Mouse (Mus musculus) MEL (cell line): Measurements from ENCODE around the gene Itpr1. TPM values are rescaled to one million over a fixed set of nuclear protein-coding genes. Genes with fewer than 3 reads are reported as not detected.

Source experiments
- DNase-seq: peaks from one replicate; pipeline ENCODE4 v3.0.0; 2011; ENCODE audit warnings: low read depth, low spot score
- H3K27ac ChIP-seq: 2 replicates; pipeline ENCODE4 v1.5.1; 2012; ENCODE audit warnings: low read depth, mild to moderate bottlenecking, control low read depth, low read length, moderate library complexity; ENCODE audit not compliant: control insufficient read depth
- H3K27me3 ChIP-seq, 2 experiments: fragments of 150-350 bp in 1 of 2; sonication (generic) in 1 of 2; 2 replicates each; pipeline ENCODE4 v1.6.1; 2012; ENCODE audit warnings: low read length in 2 of 2, mild to moderate bottlenecking in 2 of 2, improper control_type of control experiment in 1 of 2, moderate library complexity in 1 of 2; ENCODE audit not compliant: insufficient read depth in 2 of 2, control insufficient read depth in 1 of 2
- H3K36me3 ChIP-seq, 2 experiments: 2 replicates each; pipeline ENCODE4 v1.6.1; 2012 to 2014; ENCODE audit warnings: low read length in 2 of 2, improper control_type of control experiment in 1 of 2, inconsistent platforms in 1 of 2, mild to moderate bottlenecking in 1 of 2; ENCODE audit not compliant: insufficient read depth in 2 of 2, control insufficient read depth in 1 of 2
- H3K4me1 ChIP-seq, 2 experiments: fragments of 150-350 bp in 1 of 2; sonication (generic) in 1 of 2; 2 replicates each; pipeline ENCODE4 v1.6.1; 2012; ENCODE audit warnings: low read length in 2 of 2, improper control_type of control experiment in 1 of 2, mild to moderate bottlenecking in 1 of 2; ENCODE audit not compliant: insufficient read depth in 2 of 2, control insufficient read depth in 1 of 2
- H3K4me3 ChIP-seq, 2 experiments: fragments of 150-350 bp in 1 of 2; sonication (generic) in 1 of 2; 2 replicates each; pipeline ENCODE4 v1.5.1; 2012; ENCODE audit warnings: low read depth in 2 of 2, low read length in 2 of 2, mild to moderate bottlenecking in 2 of 2, moderate library complexity in 2 of 2, control low read depth in 1 of 2, improper control_type of control experiment in 1 of 2; ENCODE audit not compliant: control insufficient read depth in 1 of 2, insufficient read depth in 1 of 2
- H3K79me2 ChIP-seq: 2 replicates; pipeline ENCODE4 v1.6.1; 2012; ENCODE audit warnings: mild to moderate bottlenecking, low read length, moderate library complexity; ENCODE audit not compliant: control insufficient read depth, poor library complexity, insufficient read depth
- H3K9ac ChIP-seq: 2 replicates; pipeline ENCODE4 v1.6.1; 2012; ENCODE audit warnings: low read depth, mild to moderate bottlenecking, control low read depth, low read length, moderate library complexity; ENCODE audit not compliant: control insufficient read depth, poor library complexity, severe bottlenecking
- H3K9me3 ChIP-seq: fragments of 150-350 bp; sonication (generic); replicated peaks from 2 replicates; pipeline ENCODE4 v1.6.1; 2012; ENCODE audit warnings: mild to moderate bottlenecking, low read length, improper control_type of control experiment, moderate library complexity; ENCODE audit not compliant: insufficient read depth
- CHD1 ChIP-seq: IDR thresholded peaks from 2 replicates; pipeline ENCODE4 v1.6.1; 2012; ENCODE audit warnings: low read depth, mild to moderate bottlenecking, inconsistent platforms, low read length, improper control_type of control experiment
- ELF1 ChIP-seq: IDR thresholded peaks from 2 replicates; pipeline ENCODE4 v1.6.1; 2014; ENCODE audit warnings: low read depth, mild to moderate bottlenecking, inconsistent platforms, low read length, improper control_type of control experiment, moderate library complexity
- EP300 ChIP-seq, 2 experiments: IDR thresholded peaks; 2 replicates each; pipeline ENCODE4 v1.6.1; 2011; ENCODE audit warnings: improper control_type of control experiment in 2 of 2, low read length in 2 of 2, low read depth in 1 of 2, mild to moderate bottlenecking in 1 of 2
- ETS1 ChIP-seq: IDR thresholded peaks from 2 replicates; pipeline ENCODE4 v1.6.1; 2012; ENCODE audit warnings: low read depth, mild to moderate bottlenecking, inconsistent platforms, low read length, improper control_type of control experiment, moderate library complexity
- GABPA ChIP-seq: IDR thresholded peaks from 2 replicates; pipeline ENCODE4 v1.6.1; 2012; ENCODE audit warnings: low read depth, mild to moderate bottlenecking, inconsistent platforms, low read length, improper control_type of control experiment, moderate library complexity
- GATA1 ChIP-seq: IDR thresholded peaks from 2 replicates; pipeline ENCODE4 v1.6.1; 2011; ENCODE audit warnings: low read depth, low read length, improper control_type of control experiment
- HCFC1 ChIP-seq: IDR thresholded peaks from 2 replicates; pipeline ENCODE4 v1.6.1; 2012; ENCODE audit warnings: low read depth, mild to moderate bottlenecking, inconsistent platforms, low read length, improper control_type of control experiment, moderate library complexity
- KAT2A ChIP-seq: conservative IDR thresholded peaks from 2 replicates; pipeline ENCODE4 v1.6.1; 2012; ENCODE audit warnings: low read depth, low read length, improper control_type of control experiment, inconsistent platforms
- MAFK ChIP-seq: IDR thresholded peaks from 2 replicates; pipeline ENCODE4 v1.6.1; 2011; ENCODE audit warnings: low read depth, mild to moderate bottlenecking, low read length, improper control_type of control experiment, borderline replicate concordance
- MAX ChIP-seq: IDR thresholded peaks from 2 replicates; pipeline ENCODE4 v1.6.1; 2011; ENCODE audit warnings: low read length, improper control_type of control experiment
- MAZ ChIP-seq: IDR thresholded peaks from 2 replicates; pipeline ENCODE4 v1.6.1; 2012; ENCODE audit warnings: low read depth, mild to moderate bottlenecking, inconsistent platforms, low read length, improper control_type of control experiment
- MEF2A ChIP-seq: IDR thresholded peaks from 2 replicates; pipeline ENCODE4 v1.6.1; 2014; ENCODE audit warnings: low read depth, mild to moderate bottlenecking, inconsistent platforms, low read length, improper control_type of control experiment; ENCODE audit not compliant: poor library complexity, insufficient replicate concordance, severe bottlenecking; ENCODE audit errors: extremely low read depth
- NELFE ChIP-seq: IDR thresholded peaks from 2 replicates; pipeline ENCODE4 v1.6.1; 2011; ENCODE audit warnings: low read depth, low read length, improper control_type of control experiment
- NRF1 ChIP-seq: IDR thresholded peaks from 2 replicates; pipeline ENCODE4 v1.6.1; 2014; ENCODE audit warnings: low read depth, mild to moderate bottlenecking, inconsistent platforms, low read length, improper control_type of control experiment, moderate library complexity; ENCODE audit not compliant: poor library complexity, insufficient read depth, severe bottlenecking
- POLR2AphosphoS2 ChIP-seq: IDR thresholded peaks from 2 replicates; pipeline ENCODE4 v1.6.1; 2011; ENCODE audit warnings: low read length, improper control_type of control experiment
- POLR2AphosphoS5 ChIP-seq: IDR thresholded peaks from 2 replicates; pipeline ENCODE4 v1.6.1; 2012; ENCODE audit warnings: low read depth, borderline replicate concordance, mild to moderate bottlenecking, inconsistent platforms, low read length, moderate library complexity, mixed read lengths
- RCOR1 ChIP-seq: IDR thresholded peaks from 2 replicates; pipeline ENCODE4 v1.6.1; 2012; ENCODE audit warnings: low read depth, mild to moderate bottlenecking, inconsistent platforms, low read length, improper control_type of control experiment
- SIN3A ChIP-seq: IDR thresholded peaks from 2 replicates; pipeline ENCODE4 v1.6.1; 2012; ENCODE audit warnings: low read length, improper control_type of control experiment, inconsistent platforms
- TAL1 ChIP-seq: IDR thresholded peaks from 2 replicates; pipeline ENCODE4 v1.6.1; 2012; ENCODE audit warnings: mild to moderate bottlenecking, inconsistent platforms, low read length, moderate library complexity, mixed read lengths
- TCF12 ChIP-seq: IDR thresholded peaks from 2 replicates; pipeline ENCODE4 v1.6.1; 2014; ENCODE audit warnings: low read depth, mild to moderate bottlenecking, inconsistent platforms, low read length, improper control_type of control experiment, moderate library complexity
- USF1 ChIP-seq: IDR thresholded peaks from 2 replicates; pipeline ENCODE4 v1.6.1; 2014; ENCODE audit warnings: low read depth, mild to moderate bottlenecking, inconsistent platforms, low read length, improper control_type of control experiment, moderate library complexity
- ZKSCAN1 ChIP-seq: IDR thresholded peaks from 2 replicates; pipeline ENCODE4 v1.6.1; 2012; ENCODE audit warnings: low read depth, mild to moderate bottlenecking, inconsistent platforms, low read length, improper control_type of control experiment, moderate library complexity
- polyA plus RNA-seq, 2 experiments: library from polyadenylated mRNA; stranded (reverse) in 1 of 2; unstranded in 1 of 2; fragments of >175 nt in 1 of 2; fragments of >200 nt in 1 of 2; gene quantifications; 2 replicates each; pipeline versions ENCODE4 v1.2.1 to v1.2.4; 2012; ENCODE audit warnings: low replicate concordance in 2 of 2, low read depth in 1 of 2; ENCODE audit not compliant: insufficient read length in 2 of 2, insufficient read depth in 1 of 2, missing spikeins in 1 of 2
- total RNA-seq: library from RNA; depleted of rRNA; stranded (reverse); fragments of 300-350 nt; gene quantifications from 2 replicates; pipeline ENCODE4 v1.2.3, GENCODE M21; 2012

Itpr1 gene
- total and polyA plus RNA-seq, 3 experiments, result 15.6 to 19.0 TPM; not detected in 1

DNA sequence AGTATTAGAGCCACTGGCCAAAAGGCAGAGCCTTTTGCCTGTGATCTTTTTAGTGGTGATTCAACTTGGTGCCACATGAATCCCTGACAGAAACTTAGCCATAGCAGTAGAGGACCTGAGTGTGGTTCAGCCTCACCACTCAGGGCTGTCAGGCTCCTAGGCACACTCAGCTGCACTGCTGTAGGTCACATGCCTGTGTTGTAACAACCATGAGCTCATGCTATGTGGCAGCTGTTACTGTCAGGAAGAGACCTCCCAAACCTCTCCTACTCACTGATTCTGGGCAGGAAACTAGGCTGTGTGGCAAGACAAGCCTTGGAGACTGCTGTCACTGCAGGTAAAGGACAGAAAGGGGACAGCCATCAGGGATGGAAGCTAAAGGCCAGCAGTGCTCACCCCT lies 315.1 kb downstream of the Itpr1 start:
- Histone ChIP-seq H3K79me2 (no peaks in the 10 kb centered on the region), H3K4me3 (no peak overlapping the region), H3K9ac (no peak overlapping the region), H3K27me3 (no peaks in the 10 kb centered on the region), H3K36me3 (peaks cover 0 to 22% of the 10 kb centered on the region in 2 experiments; a peak in 2 of 4 replicates), H3K9me3 (no peaks in the 10 kb centered on the region), H3K27ac (no peak overlapping the region), H3K4me1 (peaks cover 9 to 31% of the 10 kb centered on the region in 2 experiments)
- TF ChIP-seq NELFE (no peak), POLR2AphosphoS2 (no peak), MEF2A (no peak), MAX (no peak), TAL1 (no peak), SIN3A (no peak), HCFC1 (no peak), NRF1 (no peak), EP300 (IDR thresholded peaks at IDR 0.05; ENCODE audit: low read depth in 1 of 2, low read length in 2 of 2) (no peak), TCF12 (no peak), ZKSCAN1 (no peak), USF1 (no peak), CHD1 (no peak), KAT2A (no peak)
- no peak for DNase-seq

DNA sequence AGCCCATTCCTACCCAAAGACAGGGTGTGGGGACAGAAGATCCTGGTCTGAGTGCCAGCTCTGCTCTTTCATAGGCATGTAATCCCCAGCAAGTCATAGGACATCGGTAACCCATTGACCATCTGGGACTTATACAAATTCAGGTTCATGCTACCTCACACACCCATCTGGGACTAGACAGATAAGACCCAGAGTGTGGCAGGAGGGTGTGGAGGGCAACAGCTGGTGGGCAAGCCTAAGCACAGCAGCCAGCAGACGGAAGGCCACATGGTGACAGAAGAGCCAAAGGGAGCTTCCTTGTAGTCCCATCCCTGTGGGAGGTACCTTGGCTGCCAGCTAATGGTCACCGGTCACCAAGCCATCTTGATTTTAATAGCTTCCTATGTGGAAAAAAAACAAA lies 316.3 kb downstream of the Itpr1 start:
- Histone ChIP-seq H3K79me2 (no peaks in the 10 kb centered on the region), H3K36me3 (peaks cover 0 to 22% of the 10 kb centered on the region in 2 experiments; a peak in 2 of 4 replicates), H3K4me1 (peaks cover 9 to 32% of the 10 kb centered on the region in 2 experiments), H3K27ac (no peak overlapping the region), H3K4me3 (no peak overlapping the region), H3K27me3 (no peaks in the 10 kb centered on the region), H3K9ac (no peak overlapping the region), H3K9me3 (no peaks in the 10 kb centered on the region)
- no peak for TF ChIP-seq GABPA
- TF ChIP-seq POLR2AphosphoS5, result no peak
- TF ChIP-seq ETS1, result peak; percentile 65
- TF ChIP-seq MAZ, result no peak
- TF ChIP-seq ELF1, result no peak
- TF ChIP-seq KAT2A, result no peak
- no peak for TF ChIP-seq RCOR1
- 0 out of 2 replicates have a peak, but pooled peaks have one; percentile 37 for TF ChIP-seq SIN3A
- TF ChIP-seq GATA1, result peak; percentile 40; the same call in 1 of the 2 replicates
- peak; percentile 55 for TF ChIP-seq TAL1
- peak in 1 of 2 experiments; percentile 45; a peak in 2 of 4 replicates for TF ChIP-seq EP300 (IDR thresholded peaks at IDR 0.05; ENCODE audit: low read depth in 1 of 2, low read length in 2 of 2)
- TF ChIP-seq NELFE, result no peak
- peak; percentile 40; the same call in 1 of the 2 replicates for TF ChIP-seq TCF12
- TF ChIP-seq MAFK, result no peak
- peak; percentile 33 for DNase-seq
